Mouse (Mus musculus): Measurements from ENCODE around the gene Nfatc3. TPM values are rescaled to one million over a fixed set of nuclear protein-coding genes. Genes with fewer than 3 reads are reported as not detected.

Gene Nfatc3
- polyA plus RNA-seq, 1 experiment from 2014 or later = 5.0 TPM

DNA sequence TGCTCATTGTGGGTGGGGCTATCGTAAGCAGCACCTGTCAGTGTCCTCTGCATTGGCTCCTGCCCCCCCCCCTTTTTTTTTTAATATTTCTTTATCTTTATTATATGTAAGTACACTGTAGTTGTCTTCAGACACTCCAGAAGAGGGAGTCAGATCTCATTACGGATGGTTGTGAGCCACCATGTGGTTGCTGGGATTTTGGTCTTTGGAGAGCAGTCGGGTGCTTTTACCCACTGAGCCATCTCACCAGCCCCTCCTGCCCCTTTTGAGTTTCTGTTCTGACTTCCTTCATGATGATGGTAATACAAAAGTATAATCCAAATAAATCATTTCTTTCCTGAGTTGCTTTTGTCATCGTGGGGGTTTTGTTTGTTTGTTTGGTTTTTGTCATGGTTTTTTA, 43.7 kb downstream of the Nfatc3 start:
- Histone ChIP-seq H3K4me1 (no peaks in the 10 kb centered on the region), H3K36me3 (peaks cover 72% of the 10 kb centered on the region), H3K9ac (no peak overlapping the region), H3K9me3 (replicated peaks) (no peaks in the 10 kb centered on the region), H3K4me3 (no peak overlapping the region), H3K27me3 (replicated peaks) (no peaks in the 10 kb centered on the region), H3K27ac (no peak overlapping the region), H3K4me2 (no peak overlapping the region)
- WGBS (ENCODE audit: insufficient replicate concordance) = 78% methylated on average over 4 of the region's 4 CpGs
- ATAC-seq = no peak

GRCm38 (mm10) chr8:106103888-106104287, 45.2 kb downstream of the Nfatc3 start:
- Histone ChIP-seq H3K9me3 (replicated peaks) (no peaks in the 10 kb centered on the region), H3K27me3 (replicated peaks) (no peaks in the 10 kb centered on the region), H3K4me1 (no peaks in the 10 kb centered on the region), H3K9ac (no peak overlapping the region), H3K4me2 (no peak overlapping the region), H3K36me3 (peaks cover 78% of the 10 kb centered on the region), H3K4me3 (no peak overlapping the region), H3K27ac (no peak overlapping the region)
- no peak for ATAC-seq
- WGBS (ENCODE audit: insufficient replicate concordance) = 54% methylated on average over 2 of the region's 2 CpGs

- H3K27me3 ChIP-seq (replicated peaks) = no peaks in the 10 kb centered on the region
- H3K4me1 ChIP-seq = no peaks in the 10 kb centered on the region
- H3K9ac ChIP-seq = no peak overlapping the region
- WGBS (ENCODE audit: insufficient replicate concordance) = 60% methylated on average over 1 of the region's 1 CpGs
- H3K9me3 ChIP-seq (replicated peaks) = no peaks in the 10 kb centered on the region
- no peak for ATAC-seq
- no peak overlapping the region for H3K4me3 ChIP-seq
- peaks cover 85% of the 10 kb centered on the region for H3K36me3 ChIP-seq
- no peak overlapping the region for H3K4me2 ChIP-seq
- H3K27ac ChIP-seq = no peak overlapping the region
These were observed 47.6 kb downstream of the Nfatc3 start for GRCm38 (mm10) chr8:106106193-106106592.

- Histone ChIP-seq H3K36me3 (peaks cover 81% of the 10 kb centered on the region), H3K4me2 (no peak overlapping the region), H3K9me3 (replicated peaks) (no peaks in the 10 kb centered on the region), H3K27ac (no peak overlapping the region), H3K9ac (no peak overlapping the region), H3K4me1 (no peaks in the 10 kb centered on the region), H3K4me3 (no peak overlapping the region), H3K27me3 (replicated peaks) (no peaks in the 10 kb centered on the region)
- WGBS (ENCODE audit: insufficient replicate concordance) = 90% methylated on average over 4 of the region's 4 CpGs
- no peak for ATAC-seq
These were observed 49.4 kb downstream of the Nfatc3 start for GRCm38 (mm10) chr8:106108080-106108479.

- H3K4me3 ChIP-seq = no peak overlapping the region
- WGBS (ENCODE audit: insufficient replicate concordance) = 87% methylated on average over 3 of the region's 3 CpGs
- no peaks in the 10 kb centered on the region for H3K27me3 ChIP-seq (replicated peaks)
- H3K36me3 ChIP-seq = peaks cover 77% of the 10 kb centered on the region
- H3K4me2 ChIP-seq = no peak overlapping the region
- no peaks in the 10 kb centered on the region for H3K4me1 ChIP-seq
- no peak overlapping the region for H3K9ac ChIP-seq
- no peak overlapping the region for H3K27ac ChIP-seq
- ATAC-seq = no peak
- no peaks in the 10 kb centered on the region for H3K9me3 ChIP-seq (replicated peaks)
These were observed 50.1 kb downstream of the Nfatc3 start for GRCm38 (mm10) chr8:106108729-106109128.

- Histone ChIP-seq H3K36me3 (peaks cover 71% of the 10 kb centered on the region), H3K4me3 (no peak overlapping the region), H3K27ac (no peak overlapping the region), H3K4me1 (no peaks in the 10 kb centered on the region), H3K4me2 (no peak overlapping the region), H3K9ac (no peak overlapping the region), H3K27me3 (replicated peaks) (no peaks in the 10 kb centered on the region), H3K9me3 (replicated peaks) (no peaks in the 10 kb centered on the region)
- 75% methylated on average over 2 of the region's 2 CpGs for WGBS (ENCODE audit: insufficient replicate concordance)
- no peak for ATAC-seq
These were observed 53.4 kb downstream of the Nfatc3 start for GRCm38 (mm10) chr8:106112041-106112440.

GRCm38 (mm10) chr8:106112514-106112913, 53.9 kb downstream of the Nfatc3 start:
- H3K9ac ChIP-seq = no peak overlapping the region
- peaks cover 74% of the 10 kb centered on the region for H3K36me3 ChIP-seq
- ATAC-seq = no peak
- H3K27me3 ChIP-seq (replicated peaks) = no peaks in the 10 kb centered on the region
- 86% methylated on average over 1 of the region's 1 CpGs for WGBS (ENCODE audit: insufficient replicate concordance)
- H3K4me2 ChIP-seq = no peak overlapping the region
- no peak overlapping the region for H3K4me3 ChIP-seq
- H3K27ac ChIP-seq = no peak overlapping the region
- H3K9me3 ChIP-seq (replicated peaks) = no peaks in the 10 kb centered on the region
- no peaks in the 10 kb centered on the region for H3K4me1 ChIP-seq

GRCm38 (mm10) chr8:106115897-106116296, 57.3 kb downstream of the Nfatc3 start:
- 73% methylated on average over 3 of the region's 3 CpGs for WGBS (ENCODE audit: insufficient replicate concordance)

DNA sequence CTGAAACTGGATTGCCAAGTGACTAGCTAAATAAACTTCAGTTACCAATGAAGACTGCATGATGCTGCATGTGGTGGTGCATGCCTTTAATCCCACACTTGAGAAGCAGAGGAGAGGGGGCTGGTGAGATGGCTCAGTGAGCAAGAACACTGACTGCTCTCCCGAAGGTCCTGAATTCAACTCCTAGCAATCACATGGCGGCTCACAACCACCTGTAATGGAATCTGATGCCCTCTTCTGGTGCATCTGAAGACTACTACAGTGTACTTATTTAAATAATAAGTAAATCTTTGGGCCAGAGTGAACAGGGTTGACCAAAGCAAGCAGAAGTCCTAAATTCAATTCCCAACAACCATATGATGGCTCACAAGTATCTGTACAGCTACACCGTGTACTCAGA, 64.8 kb downstream of the Nfatc3 start:
- no peaks in the 10 kb centered on the region for H3K9me3 ChIP-seq (replicated peaks)
- H3K4me1 ChIP-seq = no peaks in the 10 kb centered on the region
- peaks cover 65% of the 10 kb centered on the region for H3K36me3 ChIP-seq
- H3K4me2 ChIP-seq = no peak overlapping the region
- whole genome bisulfite sequencing (ENCODE audit: insufficient replicate concordance) = 79% methylated on average over 3 of the region's 3 CpGs
- ATAC-seq = no peak
- H3K27me3 ChIP-seq (replicated peaks) = no peaks in the 10 kb centered on the region
- H3K4me3 ChIP-seq = no peak overlapping the region
- H3K9ac ChIP-seq = no peak overlapping the region
- no peak overlapping the region for H3K27ac ChIP-seq

More at GRCm38 (mm10) chr8:106115897-106116296, 57.3 kb downstream of the Nfatc3 start:
- ATAC-seq = no peak
- H3K27ac ChIP-seq = no peak overlapping the region
- no peaks in the 10 kb centered on the region for H3K4me1 ChIP-seq
- no peak overlapping the region for H3K4me2 ChIP-seq
- no peak overlapping the region for H3K9ac ChIP-seq
- H3K9me3 ChIP-seq (replicated peaks) = no peaks in the 10 kb centered on the region
- H3K36me3 ChIP-seq = peaks cover 69% of the 10 kb centered on the region
- H3K4me3 ChIP-seq = no peak overlapping the region
- no peaks in the 10 kb centered on the region for H3K27me3 ChIP-seq (replicated peaks)

GRCm38 (mm10) chr8:106126055-106126454, 67.4 kb downstream of the Nfatc3 start:
- Histone ChIP-seq H3K27me3 (replicated peaks) (no peaks in the 10 kb centered on the region), H3K4me1 (peaks cover under 1% of the 10 kb centered on the region; the same call in 1 of the 2 replicates), H3K27ac (no peak overlapping the region), H3K4me3 (no peak overlapping the region), H3K36me3 (peaks cover 66% of the 10 kb centered on the region), H3K9me3 (replicated peaks) (no peaks in the 10 kb centered on the region), H3K4me2 (no peak overlapping the region), H3K9ac (no peak overlapping the region)
- 75% methylated on average over 1 of the region's 1 CpGs for WGBS (ENCODE audit: insufficient replicate concordance)
- no peak for ATAC-seq

DNA sequence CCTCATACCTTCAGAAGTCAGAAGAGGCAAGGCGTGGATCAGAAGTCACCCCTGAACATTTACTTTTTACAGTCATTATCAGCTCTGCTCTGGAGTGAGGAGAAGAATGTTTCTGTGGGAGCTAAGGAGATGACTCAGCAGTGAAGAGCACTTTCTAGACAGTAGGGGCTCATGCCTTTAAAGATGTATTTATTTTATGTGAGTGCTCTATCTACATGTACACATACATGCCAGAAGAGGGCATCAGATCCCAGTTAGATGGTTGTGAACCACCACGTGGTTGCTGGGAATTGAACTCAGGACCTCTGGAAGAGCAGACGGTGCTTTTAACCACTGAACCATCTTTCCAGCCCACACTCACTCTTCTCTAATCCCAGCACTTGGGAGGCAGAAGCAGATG, 68.4 kb downstream of the Nfatc3 start:
- ATAC-seq = peak; percentile 48; the same call in 1 of the 2 replicates
- Histone ChIP-seq H3K9ac (no peak overlapping the region), H3K4me1 (peaks cover 10% of the 10 kb centered on the region), H3K4me2 (no peak overlapping the region), H3K36me3 (peaks cover 68% of the 10 kb centered on the region), H3K4me3 (no peak overlapping the region), H3K27ac (no peak overlapping the region), H3K9me3 (replicated peaks) (no peaks in the 10 kb centered on the region), H3K27me3 (replicated peaks) (no peaks in the 10 kb centered on the region)
- WGBS (ENCODE audit: insufficient replicate concordance) = 58% methylated on average over 3 of the region's 3 CpGs

DNA sequence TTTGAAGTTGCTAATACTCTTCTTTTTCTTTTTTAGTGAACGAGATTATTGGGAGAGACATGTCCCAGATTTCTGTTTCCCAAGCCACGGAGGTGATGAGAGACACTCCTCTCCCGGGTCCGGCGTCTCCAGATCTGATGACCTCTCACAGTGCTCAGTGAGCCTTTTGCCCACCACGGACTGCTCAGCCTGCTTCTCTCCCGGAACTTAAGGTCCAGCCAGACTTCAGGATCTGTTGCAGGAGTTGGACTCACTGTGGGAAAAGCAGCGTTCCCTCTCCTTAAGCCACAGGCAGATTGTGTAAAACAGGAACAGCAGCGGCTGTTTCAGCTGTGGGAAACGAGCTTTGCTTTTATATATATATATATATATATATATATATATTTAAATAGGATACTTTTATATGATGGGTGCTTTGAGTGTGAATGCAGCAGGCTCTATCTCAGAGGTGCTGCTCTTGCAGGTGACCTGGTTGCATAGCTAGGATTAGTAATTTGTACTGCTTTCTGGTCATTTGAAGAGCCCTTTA, 69.3 kb downstream of the Nfatc3 start:
- Histone ChIP-seq H3K4me2 (no peak overlapping the region), H3K4me1 (peaks cover 15% of the 10 kb centered on the region), H3K27me3 (replicated peaks) (0 out of 2 replicates have a peak, but pooled peaks cover 2% of the 10 kb centered on the region), H3K4me3 (no peak overlapping the region), H3K9ac (no peak overlapping the region), H3K36me3 (peaks cover 74% of the 10 kb centered on the region), H3K9me3 (replicated peaks) (no peaks in the 10 kb centered on the region), H3K27ac (no peak overlapping the region)
- ATAC-seq = no peak
- 91% methylated on average over 10 of the region's 10 CpGs for WGBS (ENCODE audit: insufficient replicate concordance)

- ATAC-seq = no peak
- Histone ChIP-seq H3K4me1 (peaks cover 15% of the 10 kb centered on the region), H3K4me3 (no peak overlapping the region), H3K27ac (no peak overlapping the region), H3K27me3 (replicated peaks) (peaks cover 16% of the 10 kb centered on the region), H3K4me2 (no peak overlapping the region), H3K9me3 (replicated peaks) (no peaks in the 10 kb centered on the region), H3K9ac (no peak overlapping the region), H3K36me3 (peaks cover 72% of the 10 kb centered on the region)
These were observed 70.7 kb downstream of the Nfatc3 start for GRCm38 (mm10) chr8:106129232-106129930.

All from liver, embryonic 12.5 days (tissue).